Mouse (Mus musculus) limb, embryonic 15.5 days (tissue): ENCODE data around the gene Zfp706. TPM values are rescaled to one million over a fixed set of nuclear protein-coding genes. Genes with fewer than 3 reads are reported as not detected.

ENCODE experiments used
- ATAC-seq: fragments of 200-750 bp; cut with Nextera tagmentation; 2 replicates; pipeline ENCODE4 v1.8.0; 2017; ENCODE audit warnings: low read depth, moderate TSS enrichment; ENCODE audit not compliant: insufficient number of reproducible peaks, low FRiP score, low TSS enrichment
- H3K27ac ChIP-seq: fragments of 300-500 bp; sonication (generic); 2 replicates; pipeline ENCODE4 v1.5.1; 2015; ENCODE audit warnings: moderate library complexity, mild to moderate bottlenecking, inconsistent platforms
- H3K27me3 ChIP-seq: fragments of 300-500 bp; sonication (generic); 2 replicates; pipeline ENCODE4 v1.6.1; 2015; ENCODE audit warnings: inconsistent platforms
- H3K36me3 ChIP-seq: fragments of 300-500 bp; sonication (generic); 2 replicates; pipeline ENCODE4 v1.6.1; 2015; ENCODE audit warnings: inconsistent platforms
- H3K4me1 ChIP-seq: fragments of 300-500 bp; sonication (generic); 2 replicates; pipeline ENCODE4 v1.6.1; 2015; ENCODE audit warnings: inconsistent platforms
- H3K4me2 ChIP-seq: fragments of 300-500 bp; sonication (generic); 2 replicates; pipeline ENCODE4 v1.6.1; 2015; ENCODE audit warnings: mild to moderate bottlenecking, inconsistent platforms
- H3K4me3 ChIP-seq: fragments of 300-500 bp; sonication (generic); 2 replicates; pipeline ENCODE4 v1.5.1; 2015; ENCODE audit warnings: mild to moderate bottlenecking, inconsistent platforms
- H3K9ac ChIP-seq: fragments of 300-500 bp; sonication (generic); 2 replicates; pipeline ENCODE4 v1.6.1; 2015; ENCODE audit warnings: inconsistent platforms
- H3K9me3 ChIP-seq: fragments of 300-500 bp; sonication (generic); 2 replicates; pipeline ENCODE4 v1.6.1; 2016; ENCODE audit warnings: inconsistent platforms
- WGBS: fragments of 180-500 bp; shearing (Covaris S2); methylation state at CpG from one replicate; pipeline ENCODE4 v1.1.7; 2015; 5-methylcytosine and 5-hydroxymethylcytosine counted together
- polyA plus RNA-seq: library from polyadenylated mRNA; unstranded; fragments of >200 nt; fragmentation: Nextera tagmentation; extraction: Ambion mirVana; gene quantifications from 2 replicates; pipeline ENCODE4 v1.2.1, GENCODE M21; 2015

The Zfp706 gene
- polyA plus RNA-seq, 1 experiment from 2014 or later: 536 TPM

- H3K27me3 ChIP-seq: no peaks in the 10 kb centered on the region; the same call in 1 of the 2 replicates
- H3K9ac ChIP-seq: no peak overlapping the region
- WGBS: 48% methylated on average over 17 of the region's 17 CpGs
- no peak overlapping the region for H3K4me3 ChIP-seq
- no peaks in the 10 kb centered on the region for H3K36me3 ChIP-seq
- no peak overlapping the region for H3K4me2 ChIP-seq
- H3K4me1 ChIP-seq: no peaks in the 10 kb centered on the region
- H3K9me3 ChIP-seq: no peaks in the 10 kb centered on the region
- H3K27ac ChIP-seq: no peak overlapping the region
- ATAC-seq: no peak
Measured at GRCm38 (mm10) chr15:36960010-36960875, 47.3 kb downstream of the Zfp706 start.

- Histone ChIP-seq H3K27me3 (no peaks in the 10 kb centered on the region; the same call in 1 of the 2 replicates), H3K27ac (no peak overlapping the region), H3K9me3 (no peaks in the 10 kb centered on the region), H3K36me3 (no peaks in the 10 kb centered on the region), H3K4me2 (no peak overlapping the region), H3K9ac (no peak overlapping the region), H3K4me1 (no peaks in the 10 kb centered on the region), H3K4me3 (no peak overlapping the region)
- WGBS: 91% methylated on average over 3 of the region's 3 CpGs
- ATAC-seq: no peak
Measured at GRCm38 (mm10) chr15:36956221-36956620, 51.4 kb downstream of the Zfp706 start.

GRCm38 (mm10) chr15:36950258-36950657 is 57.3 kb downstream of the Zfp706 start:
- ATAC-seq: no peak
- no peaks in the 10 kb centered on the region for H3K9me3 ChIP-seq
- H3K27ac ChIP-seq: no peak overlapping the region
- H3K36me3 ChIP-seq: no peaks in the 10 kb centered on the region
- no peaks in the 10 kb centered on the region; the same call in 1 of the 2 replicates for H3K27me3 ChIP-seq
- peaks cover 4% of the 10 kb centered on the region; the same call in 1 of the 2 replicates for H3K4me1 ChIP-seq
- no peak overlapping the region for H3K4me2 ChIP-seq
- WGBS: 87% methylated on average over 2 of the region's 2 CpGs
- no peak overlapping the region for H3K9ac ChIP-seq
- H3K4me3 ChIP-seq: no peak overlapping the region

- no peaks in the 10 kb centered on the region for H3K9me3 ChIP-seq
- H3K36me3 ChIP-seq: no peaks in the 10 kb centered on the region
- no peak overlapping the region for H3K9ac ChIP-seq
- WGBS: 79% methylated on average over 22 of the region's 22 CpGs
- H3K27me3 ChIP-seq: no peaks in the 10 kb centered on the region
- no peak overlapping the region for H3K4me3 ChIP-seq
- no peak for ATAC-seq
- peaks cover 4% of the 10 kb centered on the region; the same call in 1 of the 2 replicates for H3K4me1 ChIP-seq
- H3K4me2 ChIP-seq: no peak overlapping the region
- H3K27ac ChIP-seq: no peak overlapping the region
Measured at GRCm38 (mm10) chr15:36948866-36949546, 58.6 kb downstream of the Zfp706 start.
